Mouse (Mus musculus) midbrain, postnatal 0 days (tissue): Measurements from ENCODE around the gene Ints6. TPM values are rescaled to one million over a fixed set of nuclear protein-coding genes. Genes with fewer than 3 reads are reported as not detected.

ENCODE experiments used
- ATAC-seq: fragments of 200-750 bp; cut with Nextera tagmentation; 2 replicates; pipeline ENCODE4 v1.8.0; 2017; ENCODE audit warnings: moderate number of reproducible peaks, mild to moderate bottlenecking, moderate TSS enrichment, moderate library complexity; ENCODE audit not compliant: low FRiP score
- DNase-seq: peaks from one replicate; pipeline ENCODE4 v3.0.0-alpha.2; 2015; ENCODE audit warnings: low spot score
- H3K27ac ChIP-seq: fragments of 300-500 bp; sonication (generic); 2 replicates; pipeline ENCODE4 v1.5.1; 2014; ENCODE audit warnings: low read depth, mild to moderate bottlenecking, low read length, mixed read lengths
- H3K27me3 ChIP-seq: fragments of 300-500 bp; sonication (generic); 2 replicates; pipeline ENCODE4 v1.6.1; 2014; ENCODE audit warnings: low read length, control low read depth, mixed read lengths; ENCODE audit not compliant: insufficient read depth
- H3K36me3 ChIP-seq: fragments of 300-500 bp; sonication (generic); 2 replicates; pipeline ENCODE4 v1.6.1; 2014; ENCODE audit warnings: low read length, control low read depth, mixed read lengths; ENCODE audit not compliant: insufficient read depth
- H3K4me1 ChIP-seq: fragments of 300-500 bp; sonication (generic); 2 replicates; pipeline ENCODE4 v1.6.1; 2014; ENCODE audit warnings: mild to moderate bottlenecking, control low read depth, antibody characterized with exemption, low read length, mixed read lengths; ENCODE audit not compliant: insufficient read depth
- H3K4me2 ChIP-seq: fragments of 300-500 bp; sonication (generic); 2 replicates; pipeline ENCODE4 v1.6.1; 2014; ENCODE audit warnings: low read depth, mild to moderate bottlenecking, low read length, mixed read lengths; ENCODE audit not compliant: poor library complexity, severe bottlenecking
- H3K4me3 ChIP-seq: fragments of 300-500 bp; sonication (generic); 2 replicates; pipeline ENCODE4 v1.5.1; 2014; ENCODE audit warnings: low read depth, mild to moderate bottlenecking, low read length, moderate library complexity
- H3K9ac ChIP-seq: fragments of 300-500 bp; sonication (generic); replicated peaks from 2 replicates; pipeline ENCODE4 v1.6.1; 2014; ENCODE audit warnings: mild to moderate bottlenecking, low read length, moderate library complexity, mixed read lengths; ENCODE audit not compliant: poor library complexity, severe bottlenecking
- H3K9me3 ChIP-seq: fragments of 300-500 bp; sonication (generic); 2 replicates; pipeline ENCODE4 v1.6.1; 2016; ENCODE audit warnings: low read length, control low read depth
- CTCF ChIP-seq: IDR thresholded peaks from 2 replicates; pipeline ENCODE4 v1.5.1; 2016; ENCODE audit warnings: antibody characterized with exemption, mild to moderate bottlenecking
- WGBS: fragments of 180-500 bp; shearing (Covaris S2); extraction: QIAGEN DNeasy Blood & Tissue Kit; methylation state at CpG from one replicate; pipeline ENCODE4 v1.1.7; 2014; 5-methylcytosine and 5-hydroxymethylcytosine counted together
- polyA plus RNA-seq: library from polyadenylated mRNA; unstranded; fragments of >200 nt; fragmentation: Nextera tagmentation; extraction: Ambion mirVana; gene quantifications from 2 replicates; pipeline ENCODE4 v1.2.1, GENCODE M21; 2015
- total RNA-seq: library from RNA; depleted of rRNA; stranded (reverse); fragments of >200 nt; gene quantifications from 2 replicates; pipeline ENCODE4 v1.2.3, GENCODE M21; 2014; rRNA removed

Ints6 gene
- total and polyA plus RNA-seq, 2 experiments from 2014 or later = 9.5 to 44.9 TPM

DNA sequence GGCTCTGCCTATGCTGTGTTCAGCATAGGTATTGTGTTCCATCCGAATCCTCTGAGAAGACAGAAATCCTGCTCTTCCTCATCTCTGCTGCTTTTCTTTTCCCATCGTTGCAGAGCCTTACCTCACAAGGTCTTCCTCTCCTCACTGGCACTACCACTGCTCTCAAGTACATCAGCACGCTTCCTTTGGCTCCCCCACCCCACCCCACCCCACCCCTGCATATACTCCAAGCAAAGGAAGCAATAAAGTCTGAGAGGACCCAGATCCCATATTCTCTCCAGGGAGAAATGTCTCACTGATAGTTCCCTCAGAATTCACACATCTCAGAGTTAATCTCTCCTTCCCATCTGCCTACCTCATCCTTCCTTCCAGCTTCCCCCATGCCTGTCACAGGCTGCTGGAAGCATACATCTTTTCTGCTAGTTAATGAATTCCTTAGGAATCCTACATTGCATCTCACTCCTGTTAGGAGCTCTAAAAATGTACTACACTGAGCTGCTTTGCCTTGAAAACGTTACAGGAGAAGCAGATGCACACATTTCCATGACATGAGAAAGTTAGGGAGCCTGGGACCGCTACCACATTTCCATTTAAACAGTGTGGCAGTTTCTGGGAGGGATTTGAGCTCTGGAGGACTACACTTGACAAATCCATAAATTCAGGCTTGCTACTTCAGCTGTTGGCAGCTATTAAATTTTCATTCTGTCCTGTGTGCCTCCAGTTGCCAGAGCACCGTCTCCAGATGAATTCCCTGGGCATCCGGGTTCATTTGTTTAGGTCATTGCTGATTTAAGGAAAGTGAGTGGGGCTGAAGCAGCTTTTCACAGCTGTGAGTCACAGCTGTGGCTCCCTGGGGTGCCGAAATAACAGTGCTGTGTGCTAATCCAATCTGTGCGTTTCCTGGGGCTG, 123.3 kb downstream of the Ints6 start:
- H3K9me3 ChIP-seq = no peaks in the 10 kb centered on the region
- DNase-seq (peak; percentile 67), ATAC-seq (peak; percentile 22; the same call in 1 of the 2 replicates)
- peaks cover 6% of the 10 kb centered on the region for H3K4me1 ChIP-seq
- no peak overlapping the region for H3K4me3 ChIP-seq
- H3K36me3 ChIP-seq = no peaks in the 10 kb centered on the region
- H3K9ac ChIP-seq = no peak overlapping the region
- no peaks in the 10 kb centered on the region for H3K27me3 ChIP-seq
- peak overlapping the region; percentile 10; the same call in 1 of the 2 replicates for H3K4me2 ChIP-seq
- 20% methylated on average over 9 of the region's 9 CpGs for WGBS
- TF ChIP-seq CTCF = no peak
- peak overlapping the region; percentile 69 for H3K27ac ChIP-seq

DNA sequence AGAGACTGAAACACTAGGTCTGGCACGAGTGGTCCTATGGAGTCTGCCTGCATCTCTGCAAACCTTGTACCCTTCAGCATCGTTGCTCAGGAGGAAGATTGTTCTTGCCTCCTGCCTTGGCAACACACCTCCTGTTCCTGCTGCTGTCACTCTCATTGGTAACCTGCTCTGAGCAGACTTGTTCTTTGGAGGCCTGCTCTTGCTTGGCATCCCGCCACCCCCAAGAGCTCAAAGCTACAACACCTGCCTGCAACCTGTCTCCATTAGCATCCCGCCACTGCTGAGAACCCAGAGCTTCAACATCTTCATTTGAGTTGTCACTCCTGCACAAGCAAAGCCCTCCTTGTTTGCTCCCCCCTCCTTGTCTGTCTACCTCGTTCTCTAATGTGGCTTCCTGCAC, 133.0 kb downstream of the Ints6 start:
- Histone ChIP-seq H3K9me3 (no peaks in the 10 kb centered on the region), H3K4me1 (no peaks in the 10 kb centered on the region), H3K4me3 (no peak overlapping the region), H3K9ac (no peak overlapping the region), H3K4me2 (no peak overlapping the region), H3K36me3 (no peaks in the 10 kb centered on the region), H3K27ac (no peak overlapping the region), H3K27me3 (no peaks in the 10 kb centered on the region)
- ATAC-seq = no peak
- WGBS = 85% methylated on average over 5 of the region's 5 CpGs
- TF ChIP-seq CTCF = no peak
- DNase-seq = no peak

Other genes with a start within 250 kb of the Ints6 start
- gene Fam124a, start 205.4 kb downstream of the Ints6 start, total RNA-seq = 43.4 and 45.5 TPM in 2 replicates
- gene Fam124a, start 205.4 kb downstream of the Ints6 start, polyA plus RNA-seq = 41.5 and 42.1 TPM in 2 replicates
- not detected in 2 replicates for gene Gm4131, start 194.2 kb downstream of the Ints6 start, total RNA-seq
- gene Gm4131, start 194.2 kb downstream of the Ints6 start, polyA plus RNA-seq = 0.14 TPM in 1 of 2 replicates, not detected in the other
- gene Serpine3, start 97.5 kb downstream of the Ints6 start, total RNA-seq = 0.88 TPM in 1 of 2 replicates, not detected in the other
- not detected in 2 replicates for gene Serpine3, start 97.5 kb downstream of the Ints6 start, polyA plus RNA-seq
- 19.6 and 22.7 TPM in 2 replicates for gene Wdfy2, start 76.5 kb upstream of the Ints6 start, total RNA-seq
- gene Wdfy2, start 76.5 kb upstream of the Ints6 start, polyA plus RNA-seq = 4.3 TPM in 2 replicates
- gene Defb48, start 223.3 kb upstream of the Ints6 start, total RNA-seq = not detected in 2 replicates
- not detected in 2 replicates for gene Defb48, start 223.3 kb upstream of the Ints6 start, polyA plus RNA-seq
- gene Defb47, start 236.9 kb upstream of the Ints6 start, total RNA-seq = not detected in 2 replicates
- not detected in 2 replicates for gene Defb47, start 236.9 kb upstream of the Ints6 start, polyA plus RNA-seq